Mouse (Mus musculus) hindbrain, embryonic 15.5 days (tissue): ENCODE results near the gene Dip2b. TPM values are rescaled to one million over a fixed set of nuclear protein-coding genes. Genes with fewer than 3 reads are reported as not detected.

Source experiments
- ATAC-seq: fragments of 200-750 bp; cut with Nextera tagmentation; 2 replicates; pipeline ENCODE4 v1.8.0; 2017; ENCODE audit warnings: low read depth, moderate number of reproducible peaks, moderate TSS enrichment; ENCODE audit not compliant: low FRiP score
- H3K27ac ChIP-seq: fragments of 300-500 bp; sonication (generic); replicated peaks from 2 replicates; pipeline ENCODE4 v1.5.1; 2015; ENCODE audit warnings: mild to moderate bottlenecking, inconsistent platforms
- H3K27me3 ChIP-seq: fragments of 300-500 bp; sonication (generic); 2 replicates; pipeline ENCODE4 v1.6.1; 2015; ENCODE audit warnings: control low read depth, inconsistent platforms
- H3K36me3 ChIP-seq: fragments of 300-500 bp; sonication (generic); 2 replicates; pipeline ENCODE4 v1.6.1; 2015; ENCODE audit warnings: control low read depth, inconsistent platforms
- H3K4me1 ChIP-seq: fragments of 300-500 bp; sonication (generic); replicated peaks from 2 replicates; pipeline ENCODE4 v1.6.1; 2015; ENCODE audit warnings: control low read depth, inconsistent platforms
- H3K4me2 ChIP-seq: fragments of 300-500 bp; sonication (generic); 2 replicates; pipeline ENCODE4 v1.6.1; 2015; ENCODE audit warnings: moderate library complexity, mild to moderate bottlenecking, inconsistent platforms
- H3K4me3 ChIP-seq: fragments of 300-500 bp; sonication (generic); 2 replicates; pipeline ENCODE4 v1.5.1; 2015; ENCODE audit warnings: mild to moderate bottlenecking, inconsistent platforms
- H3K9ac ChIP-seq: fragments of 300-500 bp; sonication (generic); 2 replicates; pipeline ENCODE4 v1.6.1; 2015; ENCODE audit warnings: inconsistent platforms
- H3K9me3 ChIP-seq: fragments of 300-500 bp; sonication (generic); 2 replicates; pipeline ENCODE4 v1.6.1; 2016; ENCODE audit warnings: control low read depth, inconsistent platforms
- WGBS: fragments of 180-500 bp; shearing (Covaris S2); methylation state at CpG from one replicate; pipeline ENCODE4 v1.1.7; 2015; 5-methylcytosine and 5-hydroxymethylcytosine counted together
- polyA plus RNA-seq: library from polyadenylated mRNA; unstranded; fragments of >200 nt; fragmentation: Nextera tagmentation; extraction: Ambion mirVana; gene quantifications from 2 replicates; pipeline ENCODE4 v1.2.1, GENCODE M21; 2015

Gene Dip2b
- polyA plus RNA-seq, 1 experiment from 2014 or later, result 17.5 TPM

DNA sequence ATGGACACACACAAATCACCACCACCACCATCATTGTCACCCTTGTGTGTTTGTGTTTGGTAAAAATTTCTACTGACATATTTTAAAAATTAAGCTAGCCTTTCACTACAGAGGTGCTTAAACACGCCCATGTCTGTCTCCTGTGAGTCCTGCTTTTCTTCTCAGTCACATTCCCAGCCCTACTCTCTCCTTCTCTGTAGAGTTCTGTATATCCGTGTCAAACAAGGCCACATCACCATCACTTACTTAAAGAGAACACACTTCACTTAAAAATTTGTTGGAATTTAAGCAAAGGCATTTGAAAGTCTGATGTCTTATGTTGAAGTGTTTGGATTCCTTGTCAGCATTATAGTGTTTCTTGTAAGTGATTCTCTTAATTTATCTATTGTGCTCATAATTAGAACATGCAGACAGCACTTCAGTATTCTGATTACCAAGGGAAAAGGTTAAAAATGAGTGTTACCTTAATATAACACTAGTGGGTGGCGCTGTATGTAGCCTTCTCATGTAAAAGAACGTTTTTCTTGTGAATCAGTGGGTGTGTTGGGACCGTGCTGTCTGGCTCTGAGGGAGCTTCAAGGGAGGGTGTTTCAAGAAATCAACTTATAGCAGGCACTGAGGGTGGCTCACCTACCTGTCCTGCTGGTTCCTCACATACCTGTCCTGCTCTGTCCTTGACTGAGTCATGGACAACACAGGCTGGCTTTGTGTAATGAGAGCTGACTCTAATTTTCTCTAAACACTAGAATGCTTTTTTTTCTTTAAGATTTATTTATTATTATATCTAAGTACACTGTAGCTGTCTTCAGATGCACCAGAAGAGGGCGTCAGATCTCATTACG, 58.3 kb downstream of the Dip2b start:
- no peak overlapping the region for H3K27ac ChIP-seq
- 90% methylated on average over 7 of the region's 7 CpGs for WGBS
- no peaks in the 10 kb centered on the region for H3K27me3 ChIP-seq
- H3K4me2 ChIP-seq, result no peak overlapping the region
- no peak for ATAC-seq
- H3K4me3 ChIP-seq, result no peak overlapping the region
- H3K9ac ChIP-seq, result no peak overlapping the region
- H3K4me1 ChIP-seq, result peaks cover 27% of the 10 kb centered on the region
- no peaks in the 10 kb centered on the region for H3K36me3 ChIP-seq
- no peaks in the 10 kb centered on the region for H3K9me3 ChIP-seq

DNA sequence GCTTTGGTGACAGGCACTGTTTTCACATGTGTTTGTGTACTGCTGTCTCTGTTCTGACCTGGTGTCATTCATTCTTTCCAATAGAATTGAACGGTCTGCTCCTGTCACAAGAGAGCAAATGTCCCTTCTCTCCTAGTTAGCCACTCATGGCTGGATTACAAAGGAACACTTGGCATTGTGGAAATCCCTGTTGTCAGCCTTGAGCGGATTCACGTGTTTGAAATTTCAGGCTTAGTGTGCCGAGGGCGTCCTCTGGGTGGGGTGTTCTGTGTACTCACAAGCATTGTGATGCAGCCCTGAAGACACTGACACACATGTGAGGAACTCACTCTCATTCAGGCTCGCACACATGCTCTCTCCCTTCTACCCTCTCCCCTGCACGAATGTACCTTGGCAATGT, 61.9 kb downstream of the Dip2b start:
- no peak overlapping the region for H3K9ac ChIP-seq
- H3K9me3 ChIP-seq, result no peaks in the 10 kb centered on the region
- WGBS, result 50% methylated on average over 7 of the region's 7 CpGs
- no peaks in the 10 kb centered on the region for H3K36me3 ChIP-seq
- H3K4me1 ChIP-seq, result peaks cover 24% of the 10 kb centered on the region
- H3K27ac ChIP-seq, result no peak overlapping the region
- H3K27me3 ChIP-seq, result no peaks in the 10 kb centered on the region
- H3K4me3 ChIP-seq, result no peak overlapping the region
- no peak for ATAC-seq
- H3K4me2 ChIP-seq, result no peak overlapping the region

DNA sequence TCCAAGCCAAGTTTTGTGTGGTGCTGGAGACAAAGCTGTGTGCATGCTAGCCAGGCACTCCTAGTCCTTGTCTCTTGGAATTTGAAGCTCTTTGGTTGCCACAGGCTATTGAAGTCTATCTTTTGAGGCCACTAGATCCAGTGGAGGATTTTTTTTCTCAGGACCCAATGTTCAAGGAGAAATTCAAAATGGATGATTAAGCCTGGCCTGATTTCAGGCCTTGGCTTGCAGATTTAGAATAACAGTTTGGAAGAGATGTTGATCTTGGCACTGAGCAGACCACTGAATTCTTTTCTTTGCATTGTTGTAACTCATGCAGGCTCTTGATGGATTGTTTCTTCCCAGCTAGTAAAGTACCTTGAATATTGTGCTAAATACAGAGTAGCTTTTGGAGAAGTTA, 62.7 kb downstream of the Dip2b start:
- H3K27me3 ChIP-seq, result no peaks in the 10 kb centered on the region
- peaks cover 24% of the 10 kb centered on the region for H3K4me1 ChIP-seq
- H3K9me3 ChIP-seq, result no peaks in the 10 kb centered on the region
- H3K36me3 ChIP-seq, result no peaks in the 10 kb centered on the region
- no peak for ATAC-seq
- H3K9ac ChIP-seq, result no peak overlapping the region
- no peak overlapping the region for H3K4me2 ChIP-seq
- 0 out of 2 replicates have a peak overlapping the region, but pooled peaks have one; percentile 5 for H3K27ac ChIP-seq
- no peak overlapping the region for H3K4me3 ChIP-seq

- WGBS, result 87% methylated on average over 2 of the region's 2 CpGs
- no peak overlapping the region for H3K4me2 ChIP-seq
- H3K27me3 ChIP-seq, result no peaks in the 10 kb centered on the region
- H3K4me1 ChIP-seq, result peaks cover 24% of the 10 kb centered on the region
- H3K27ac ChIP-seq, result no peak overlapping the region
- H3K9ac ChIP-seq, result no peak overlapping the region
- no peak for ATAC-seq
- H3K4me3 ChIP-seq, result no peak overlapping the region
- H3K36me3 ChIP-seq, result no peaks in the 10 kb centered on the region
- no peaks in the 10 kb centered on the region for H3K9me3 ChIP-seq
These were observed 65.7 kb downstream of the Dip2b start for GRCm38 (mm10) chr15:100104126-100104525.

- H3K27ac ChIP-seq, result no peak overlapping the region
- WGBS, result 81% methylated on average over 18 of the region's 18 CpGs
These were observed 69.8 kb downstream of the Dip2b start for GRCm38 (mm10) chr15:100108071-100108782.

GRCm38 (mm10) chr15:100109916-100110315, 71.5 kb downstream of the Dip2b start:
- no peak overlapping the region for H3K27ac ChIP-seq
- H3K4me2 ChIP-seq, result no peak overlapping the region
- no peaks in the 10 kb centered on the region for H3K9me3 ChIP-seq
- ATAC-seq, result no peak
- no peaks in the 10 kb centered on the region for H3K36me3 ChIP-seq
- no peak overlapping the region for H3K4me3 ChIP-seq
- 75% methylated on average over 3 of the region's 3 CpGs for WGBS
- H3K4me1 ChIP-seq, result peaks cover 16% of the 10 kb centered on the region
- no peak overlapping the region for H3K9ac ChIP-seq
- no peaks in the 10 kb centered on the region for H3K27me3 ChIP-seq

More at GRCm38 (mm10) chr15:100108071-100108782, 69.8 kb downstream of the Dip2b start:
- Histone ChIP-seq H3K9ac (no peak overlapping the region), H3K4me2 (no peak overlapping the region), H3K4me1 (peaks cover 12% of the 10 kb centered on the region), H3K9me3 (no peaks in the 10 kb centered on the region), H3K36me3 (no peaks in the 10 kb centered on the region), H3K27me3 (no peaks in the 10 kb centered on the region), H3K4me3 (no peak overlapping the region)
- ATAC-seq, result no peak

DNA sequence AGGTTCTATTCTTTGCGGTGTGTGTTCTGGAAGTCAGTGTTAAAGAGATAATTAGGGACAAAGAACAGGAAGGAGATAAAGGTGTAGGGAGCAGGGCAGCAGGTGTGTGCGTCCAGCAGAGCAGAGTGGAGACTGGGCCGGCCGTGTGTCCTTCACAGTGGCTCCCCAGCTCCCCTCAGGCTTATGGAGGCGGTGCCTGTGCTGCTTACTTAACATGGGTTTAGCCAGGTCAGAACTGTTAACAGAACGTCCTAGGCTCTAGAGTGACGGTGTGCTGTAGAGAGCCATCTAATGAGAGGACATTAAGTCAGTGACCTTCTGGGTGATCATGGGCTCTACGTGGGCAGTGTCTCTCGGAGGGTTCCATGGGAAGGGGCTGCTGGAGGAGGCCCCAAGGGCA, 73.4 kb downstream of the Dip2b start:
- H3K4me1 ChIP-seq, result peaks cover 16% of the 10 kb centered on the region
- H3K9ac ChIP-seq, result no peak overlapping the region
- no peak overlapping the region for H3K27ac ChIP-seq
- 73% methylated on average over 9 of the region's 9 CpGs for WGBS
- no peak for ATAC-seq
- no peak overlapping the region for H3K4me2 ChIP-seq
- H3K4me3 ChIP-seq, result no peak overlapping the region
- no peaks in the 10 kb centered on the region for H3K27me3 ChIP-seq
- H3K9me3 ChIP-seq, result no peaks in the 10 kb centered on the region
- H3K36me3 ChIP-seq, result no peaks in the 10 kb centered on the region

DNA sequence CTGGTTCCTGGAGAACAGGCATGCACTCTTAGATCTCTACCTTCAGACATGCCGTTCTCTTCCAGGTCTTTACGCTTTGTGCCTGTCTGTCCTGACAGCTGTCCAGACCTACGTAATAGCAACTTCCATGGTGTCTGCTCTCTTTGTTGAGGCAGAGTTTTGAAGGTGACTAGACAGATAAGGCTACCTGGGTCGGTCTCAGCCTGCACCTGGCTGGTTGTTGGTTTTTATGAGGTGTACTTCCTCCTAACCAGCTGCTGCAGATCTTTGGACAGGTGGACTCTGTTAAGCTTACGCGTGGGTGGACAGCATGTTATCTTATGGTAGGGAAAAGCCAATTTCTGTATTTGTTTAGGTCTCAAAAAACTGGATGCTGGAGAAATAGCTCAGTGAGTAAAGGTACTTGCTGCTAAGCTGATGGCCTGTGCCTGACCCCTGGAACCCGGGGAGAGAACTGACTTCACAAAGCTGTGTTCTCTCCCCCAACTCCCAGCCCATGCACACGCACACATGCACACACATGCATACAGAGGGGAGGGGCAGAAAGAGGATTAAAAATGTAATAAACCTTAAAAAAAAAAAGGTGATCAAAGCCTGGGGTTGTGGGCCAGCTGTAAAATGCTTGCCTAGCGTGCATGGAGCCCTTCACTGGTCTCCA, 74.0 kb downstream of the Dip2b start:
- no peaks in the 10 kb centered on the region for H3K27me3 ChIP-seq
- no peak overlapping the region for H3K9ac ChIP-seq
- H3K9me3 ChIP-seq, result no peaks in the 10 kb centered on the region
- 85% methylated on average over 9 of the region's 9 CpGs for WGBS
- no peak overlapping the region for H3K4me2 ChIP-seq
- no peak for ATAC-seq
- H3K4me3 ChIP-seq, result no peak overlapping the region
- peaks cover 16% of the 10 kb centered on the region for H3K4me1 ChIP-seq
- H3K27ac ChIP-seq, result no peak overlapping the region
- 0 out of 2 replicates have a peak, but pooled peaks cover 2% of the 10 kb centered on the region for H3K36me3 ChIP-seq

DNA sequence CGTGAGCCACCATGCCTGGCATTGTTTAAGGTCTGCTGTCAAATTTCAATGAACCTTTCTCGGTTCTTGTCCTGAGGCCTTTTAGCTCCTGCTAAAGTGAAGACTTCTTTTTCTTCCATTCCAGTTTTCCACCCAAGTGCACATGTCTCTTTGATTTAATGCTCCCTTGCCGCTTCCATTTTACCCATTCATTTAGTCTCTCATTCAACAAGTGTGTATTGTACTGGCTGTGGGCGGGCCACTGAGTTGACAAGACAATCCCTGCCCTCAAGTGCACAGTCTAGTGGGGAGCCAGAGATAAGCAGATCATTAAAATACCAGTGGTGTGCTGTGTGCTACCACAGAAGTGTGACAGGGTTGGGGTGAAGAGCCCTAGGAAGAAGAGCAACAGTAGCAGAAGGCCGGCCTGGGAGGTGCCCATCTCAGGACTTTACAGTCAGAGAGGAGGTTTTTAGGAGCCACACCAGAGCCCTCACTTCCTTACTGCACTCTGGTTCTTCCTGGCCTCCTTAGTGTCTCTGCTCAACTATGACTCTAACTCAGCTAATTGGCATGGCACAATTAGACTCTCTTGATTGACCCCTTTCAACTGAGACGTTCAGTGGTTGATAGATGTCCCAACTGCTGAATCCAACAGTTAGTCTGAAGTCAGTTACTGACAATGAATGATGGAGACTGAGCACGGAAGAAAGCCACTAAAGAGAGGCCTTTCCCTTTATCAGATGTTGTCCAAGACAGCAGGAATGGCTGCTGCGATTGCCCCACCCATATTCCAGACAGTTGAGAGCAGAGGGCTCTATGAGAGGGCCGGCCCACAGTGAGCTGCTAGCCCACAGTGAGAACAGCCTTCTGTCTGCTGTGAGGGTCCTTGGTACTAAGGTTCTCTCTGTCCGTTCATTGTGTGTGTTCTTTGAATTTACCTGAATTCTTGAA, 75.1 kb downstream of the Dip2b start:
- Histone ChIP-seq H3K4me3 (no peak overlapping the region), H3K27me3 (no peaks in the 10 kb centered on the region), H3K27ac (no peak overlapping the region; the same call in 1 of the 2 replicates), H3K36me3 (peaks cover 11% of the 10 kb centered on the region; the same call in 1 of the 2 replicates), H3K4me1 (peaks cover 16% of the 10 kb centered on the region), H3K9ac (no peak overlapping the region), H3K4me2 (no peak overlapping the region), H3K9me3 (no peaks in the 10 kb centered on the region)
- 0 out of 2 replicates have a peak, but pooled peaks have one; percentile 34 for ATAC-seq
- WGBS, result 33% methylated on average over 10 of the region's 10 CpGs

- no peak overlapping the region for H3K4me3 ChIP-seq
- H3K4me1 ChIP-seq, result peaks cover 16% of the 10 kb centered on the region
- H3K9me3 ChIP-seq, result no peaks in the 10 kb centered on the region
- H3K4me2 ChIP-seq, result no peak overlapping the region
- WGBS, result 93% methylated on average over 3 of the region's 3 CpGs
- no peak overlapping the region for H3K27ac ChIP-seq
- peaks cover 11% of the 10 kb centered on the region; the same call in 1 of the 2 replicates for H3K36me3 ChIP-seq
- no peaks in the 10 kb centered on the region for H3K27me3 ChIP-seq
- ATAC-seq, result no peak
- H3K9ac ChIP-seq, result no peak overlapping the region
These were observed 77.0 kb downstream of the Dip2b start for GRCm38 (mm10) chr15:100115416-100115815.

DNA sequence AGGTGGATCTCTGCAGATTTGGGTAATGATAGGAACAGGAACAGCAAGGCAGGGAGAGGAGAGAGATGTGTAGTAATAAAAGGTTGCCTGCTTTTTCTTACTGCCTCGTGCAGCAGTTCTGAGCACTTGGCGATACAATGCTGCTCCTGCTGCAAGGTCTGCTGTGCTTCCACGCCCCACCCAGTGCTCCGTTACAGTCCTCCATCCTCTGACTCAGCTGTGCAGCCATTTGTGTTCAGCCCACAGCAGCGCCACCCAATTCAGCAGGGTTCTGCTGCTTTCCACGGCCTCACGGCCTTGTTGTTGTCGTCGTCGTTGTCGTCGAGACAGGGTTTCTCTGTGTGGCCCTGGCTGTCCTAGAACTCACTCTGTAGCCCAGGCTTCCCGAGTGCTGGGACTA, 77.9 kb downstream of the Dip2b start:
- H3K4me2 ChIP-seq, result no peak overlapping the region
- 89% methylated on average over 13 of the region's 13 CpGs for WGBS

More for the DNA sequence above, 77.9 kb downstream of the Dip2b start:
- Histone ChIP-seq H3K27me3 (no peaks in the 10 kb centered on the region), H3K27ac (no peak overlapping the region), H3K36me3 (peaks cover 11% of the 10 kb centered on the region; the same call in 1 of the 2 replicates), H3K4me1 (peaks cover 16% of the 10 kb centered on the region), H3K9me3 (no peaks in the 10 kb centered on the region), H3K4me3 (no peak overlapping the region), H3K9ac (no peak overlapping the region)
- no peak for ATAC-seq
